Mouse (Mus musculus): ENCODE measurements around the gene Oxsm. TPM values are rescaled to one million over a fixed set of nuclear protein-coding genes. Genes with fewer than 3 reads are reported as not detected.

Oxsm gene
- polyA plus RNA-seq, 1 experiment from 2014 or later, result 2.2 TPM

GRCm38 (mm10) chr14:16236466-16236865 is 13.1 kb downstream of the Oxsm start:
- Histone ChIP-seq H3K9me3 (replicated peaks) (no peaks in the 10 kb centered on the region), H3K27me3 (replicated peaks) (no peaks in the 10 kb centered on the region), H3K4me3 (replicated peaks) (no peak overlapping the region), H3K36me3 (no peaks in the 10 kb centered on the region), H3K4me2 (no peak overlapping the region), H3K9ac (replicated peaks) (no peak overlapping the region), H3K27ac (replicated peaks) (no peak overlapping the region), H3K4me1 (no peaks in the 10 kb centered on the region)
- WGBS, result 69% methylated on average over 3 of the region's 3 CpGs
- no peak for ATAC-seq (ENCODE audit: low FRiP score)

- Histone ChIP-seq H3K36me3 (no peaks in the 10 kb centered on the region), H3K9me3 (replicated peaks) (no peaks in the 10 kb centered on the region), H3K4me2 (no peak overlapping the region), H3K4me1 (peaks cover 3% of the 10 kb centered on the region; the same call in 1 of the 2 replicates), H3K27ac (replicated peaks) (no peak overlapping the region; the same call in 1 of the 2 replicates), H3K4me3 (replicated peaks) (no peak overlapping the region), H3K9ac (replicated peaks) (no peak overlapping the region), H3K27me3 (replicated peaks) (no peaks in the 10 kb centered on the region)
- WGBS, result 24% methylated on average over 1 of the region's 1 CpGs
- no peak for ATAC-seq (ENCODE audit: low FRiP score)
Measured at GRCm38 (mm10) chr14:16233515-16233914, 16.1 kb downstream of the Oxsm start.

- Histone ChIP-seq H3K4me1 (peaks cover 3% of the 10 kb centered on the region; the same call in 1 of the 2 replicates), H3K27me3 (replicated peaks) (no peaks in the 10 kb centered on the region), H3K36me3 (no peaks in the 10 kb centered on the region), H3K9me3 (replicated peaks) (no peaks in the 10 kb centered on the region), H3K9ac (replicated peaks) (no peak overlapping the region), H3K27ac (replicated peaks) (no peak overlapping the region), H3K4me3 (replicated peaks) (no peak overlapping the region), H3K4me2 (no peak overlapping the region)
- ATAC-seq (ENCODE audit: low FRiP score), result no peak
Measured at GRCm38 (mm10) chr14:16230581-16230980, 19.0 kb downstream of the Oxsm start.

DNA sequence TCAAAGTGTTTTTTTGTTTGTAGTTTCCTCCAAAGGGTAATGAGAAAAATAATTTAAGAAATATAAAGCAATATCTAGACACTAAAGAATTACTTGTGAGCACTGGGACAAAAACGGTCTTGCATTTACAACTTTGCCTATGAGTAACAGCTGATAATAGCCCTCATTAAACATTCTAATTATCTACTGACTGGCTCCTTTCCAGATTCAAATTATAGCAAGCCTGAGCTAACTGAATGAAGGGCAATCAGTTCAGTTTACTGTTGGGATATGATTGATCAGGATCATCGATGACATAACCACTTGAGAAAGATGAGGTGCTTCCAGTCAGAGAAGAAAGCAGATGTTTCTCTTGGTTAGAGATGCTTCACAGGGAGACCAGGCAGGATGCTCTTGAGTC is 20.2 kb downstream of the Oxsm start:
- Histone ChIP-seq H3K4me1 (peaks cover 3% of the 10 kb centered on the region; the same call in 1 of the 2 replicates), H3K27ac (replicated peaks) (no peak overlapping the region), H3K9me3 (replicated peaks) (no peaks in the 10 kb centered on the region), H3K36me3 (no peaks in the 10 kb centered on the region), H3K27me3 (replicated peaks) (no peaks in the 10 kb centered on the region), H3K4me2 (no peak overlapping the region), H3K4me3 (replicated peaks) (no peak overlapping the region), H3K9ac (replicated peaks) (no peak overlapping the region)
- 0 out of 2 replicates have a peak, but pooled peaks have one; percentile 13 for ATAC-seq (ENCODE audit: low FRiP score)
- WGBS, result 41% methylated on average over 2 of the region's 2 CpGs

- no peak overlapping the region for H3K27ac ChIP-seq (replicated peaks)
- no peak for ATAC-seq (ENCODE audit: low FRiP score)
Measured at GRCm38 (mm10) chr14:16219015-16219414, 30.6 kb downstream of the Oxsm start.

GRCm38 (mm10) chr14:16207722-16208121 is 41.9 kb downstream of the Oxsm start:
- H3K27ac ChIP-seq (replicated peaks), result no peak overlapping the region
- no peak overlapping the region for H3K4me2 ChIP-seq
- no peaks in the 10 kb centered on the region for H3K27me3 ChIP-seq (replicated peaks)
- no peaks in the 10 kb centered on the region for H3K4me1 ChIP-seq
- H3K9ac ChIP-seq (replicated peaks), result no peak overlapping the region
- H3K9me3 ChIP-seq (replicated peaks), result no peaks in the 10 kb centered on the region
- no peak overlapping the region for H3K4me3 ChIP-seq (replicated peaks)
- H3K36me3 ChIP-seq, result no peaks in the 10 kb centered on the region
- ATAC-seq (ENCODE audit: low FRiP score), result no peak

More at GRCm38 (mm10) chr14:16219015-16219414, 30.6 kb downstream of the Oxsm start:
- no peaks in the 10 kb centered on the region for H3K4me1 ChIP-seq
- no peaks in the 10 kb centered on the region for H3K27me3 ChIP-seq (replicated peaks)
- no peaks in the 10 kb centered on the region for H3K36me3 ChIP-seq
- no peak overlapping the region for H3K4me3 ChIP-seq (replicated peaks)
- 60% methylated on average over 2 of the region's 2 CpGs for WGBS
- H3K4me2 ChIP-seq, result no peak overlapping the region
- H3K9ac ChIP-seq (replicated peaks), result no peak overlapping the region
- no peaks in the 10 kb centered on the region for H3K9me3 ChIP-seq (replicated peaks)

GRCm38 (mm10) chr14:16201673-16202072 is 47.9 kb downstream of the Oxsm start:
- H3K4me3 ChIP-seq (replicated peaks), result no peak overlapping the region
- H3K4me1 ChIP-seq, result peaks cover 17% of the 10 kb centered on the region
- H3K9ac ChIP-seq (replicated peaks), result no peak overlapping the region
- 23% methylated on average over 3 of the region's 3 CpGs for WGBS
- H3K27ac ChIP-seq (replicated peaks), result no peak overlapping the region
- ATAC-seq (ENCODE audit: low FRiP score), result no peak; the same call in 1 of the 2 replicates
- no peak overlapping the region for H3K4me2 ChIP-seq
- no peaks in the 10 kb centered on the region for H3K36me3 ChIP-seq
- H3K27me3 ChIP-seq (replicated peaks), result no peaks in the 10 kb centered on the region
- H3K9me3 ChIP-seq (replicated peaks), result no peaks in the 10 kb centered on the region

DNA sequence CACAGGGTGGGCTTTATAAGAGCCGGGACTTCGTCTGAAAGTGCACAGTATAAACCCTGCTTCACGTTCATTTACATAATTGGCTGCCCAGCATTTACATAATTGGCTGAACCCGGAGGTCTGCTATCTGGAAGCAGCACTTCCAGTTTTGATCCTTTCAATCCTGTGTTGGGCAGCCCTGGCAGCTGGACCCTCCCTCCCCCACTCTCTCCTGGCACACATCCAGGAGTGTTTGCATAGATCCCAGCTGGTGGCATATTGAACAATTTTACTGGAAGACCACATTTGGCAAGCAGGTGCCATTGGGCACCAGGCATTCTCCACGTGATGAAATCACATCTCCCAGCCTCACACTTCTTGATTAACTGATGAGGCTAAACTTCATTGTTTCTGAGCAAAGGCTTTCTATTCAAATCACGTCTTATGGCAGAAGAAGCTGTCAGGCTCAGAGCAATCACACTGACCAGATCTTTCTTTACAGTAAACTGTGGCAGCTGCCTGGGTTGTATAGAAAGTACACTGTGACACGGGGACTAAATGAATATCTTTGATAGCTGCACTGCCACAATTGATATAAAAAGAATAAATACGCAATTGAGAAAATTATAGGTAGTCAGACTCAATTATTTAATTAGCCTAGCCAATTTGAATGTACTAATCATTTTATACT is 48.5 kb downstream of the Oxsm start:
- 10% methylated on average over 8 of the region's 8 CpGs for WGBS
- Histone ChIP-seq H3K4me3 (replicated peaks) (no peak overlapping the region), H3K9me3 (replicated peaks) (no peaks in the 10 kb centered on the region), H3K36me3 (no peaks in the 10 kb centered on the region), H3K4me2 (peak overlapping the region; percentile 44), H3K9ac (replicated peaks) (no peak overlapping the region), H3K27ac (replicated peaks) (peak overlapping the region; percentile 54), H3K4me1 (peaks cover 17% of the 10 kb centered on the region), H3K27me3 (replicated peaks) (no peaks in the 10 kb centered on the region)
- peak; percentile 86 for ATAC-seq (ENCODE audit: low FRiP score)

- Histone ChIP-seq H3K36me3 (no peaks in the 10 kb centered on the region), H3K4me3 (replicated peaks) (no peak overlapping the region), H3K4me1 (peaks cover 17% of the 10 kb centered on the region), H3K9me3 (replicated peaks) (no peaks in the 10 kb centered on the region), H3K4me2 (peak overlapping the region; percentile 44), H3K27me3 (replicated peaks) (no peaks in the 10 kb centered on the region), H3K9ac (replicated peaks) (no peak overlapping the region), H3K27ac (replicated peaks) (peak overlapping the region; percentile 54)
- no peak for ATAC-seq (ENCODE audit: low FRiP score)
- WGBS, result 15% methylated on average over 6 of the region's 6 CpGs
Measured at GRCm38 (mm10) chr14:16200220-16200912, 49.2 kb downstream of the Oxsm start.

- ATAC-seq (ENCODE audit: low FRiP score), result no peak
- H3K4me3 ChIP-seq (replicated peaks), result no peak overlapping the region
- 66% methylated on average over 4 of the region's 4 CpGs for WGBS
- no peak overlapping the region for H3K27ac ChIP-seq (replicated peaks)
- H3K36me3 ChIP-seq, result no peaks in the 10 kb centered on the region
- H3K4me2 ChIP-seq, result no peak overlapping the region
- H3K9me3 ChIP-seq (replicated peaks), result no peaks in the 10 kb centered on the region
- peaks cover 14% of the 10 kb centered on the region for H3K4me1 ChIP-seq
- H3K9ac ChIP-seq (replicated peaks), result no peak overlapping the region
- no peaks in the 10 kb centered on the region for H3K27me3 ChIP-seq (replicated peaks)
Measured at GRCm38 (mm10) chr14:16196518-16196917, 53.1 kb downstream of the Oxsm start.

GRCm38 (mm10) chr14:16195486-16195885 is 54.1 kb downstream of the Oxsm start:
- no peak overlapping the region for H3K9ac ChIP-seq (replicated peaks)
- ATAC-seq (ENCODE audit: low FRiP score), result no peak
- no peak overlapping the region for H3K4me3 ChIP-seq (replicated peaks)
- H3K4me1 ChIP-seq, result peaks cover 5% of the 10 kb centered on the region
- H3K27me3 ChIP-seq (replicated peaks), result no peaks in the 10 kb centered on the region
- WGBS, result 71% methylated on average over 1 of the region's 1 CpGs
- H3K9me3 ChIP-seq (replicated peaks), result no peaks in the 10 kb centered on the region
- no peak overlapping the region for H3K4me2 ChIP-seq
- no peak overlapping the region for H3K27ac ChIP-seq (replicated peaks)
- no peaks in the 10 kb centered on the region for H3K36me3 ChIP-seq

DNA sequence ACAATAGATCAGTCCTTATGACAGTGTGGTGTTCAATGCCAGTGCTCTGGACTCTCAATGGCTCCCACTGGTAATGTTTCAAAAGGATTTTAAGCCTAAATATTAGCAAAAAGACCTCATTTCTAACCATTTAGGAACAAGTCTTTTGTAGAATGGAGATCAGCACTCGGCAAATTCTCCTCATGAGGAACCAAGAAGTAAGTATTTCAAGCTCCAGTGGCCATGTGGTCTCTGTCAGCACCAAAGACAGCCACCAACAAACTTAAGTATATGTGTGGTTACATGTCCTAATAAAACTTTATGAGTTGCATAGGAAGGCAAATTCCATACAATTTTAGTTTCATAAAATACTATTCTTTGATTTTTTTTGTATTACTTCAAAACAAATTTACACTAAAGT is 55.5 kb downstream of the Oxsm start:
- no peaks in the 10 kb centered on the region for H3K36me3 ChIP-seq
- no peak overlapping the region for H3K4me2 ChIP-seq
- no peak overlapping the region for H3K27ac ChIP-seq (replicated peaks)
- ATAC-seq (ENCODE audit: low FRiP score), result no peak
- H3K9me3 ChIP-seq (replicated peaks), result no peaks in the 10 kb centered on the region
- WGBS, result 83% methylated on average over 1 of the region's 1 CpGs
- H3K4me3 ChIP-seq (replicated peaks), result no peak overlapping the region
- no peaks in the 10 kb centered on the region for H3K27me3 ChIP-seq (replicated peaks)
- H3K4me1 ChIP-seq, result no peaks in the 10 kb centered on the region
- H3K9ac ChIP-seq (replicated peaks), result no peak overlapping the region
